Mouse (Mus musculus) lung, postnatal 36 days (tissue): ENCODE data around the gene Mpst.

Experiments used
- DNase-seq: peaks from one replicate; pipeline ENCODE4 v3.0.0; 2022; ENCODE audit warnings: mixed read lengths

The Mpst gene

GRCm38 (mm10) chr15:78437237-78438017 lies 31.2 kb downstream of the Mpst start:
- peak; percentile 39 for DNase-seq

DNA sequence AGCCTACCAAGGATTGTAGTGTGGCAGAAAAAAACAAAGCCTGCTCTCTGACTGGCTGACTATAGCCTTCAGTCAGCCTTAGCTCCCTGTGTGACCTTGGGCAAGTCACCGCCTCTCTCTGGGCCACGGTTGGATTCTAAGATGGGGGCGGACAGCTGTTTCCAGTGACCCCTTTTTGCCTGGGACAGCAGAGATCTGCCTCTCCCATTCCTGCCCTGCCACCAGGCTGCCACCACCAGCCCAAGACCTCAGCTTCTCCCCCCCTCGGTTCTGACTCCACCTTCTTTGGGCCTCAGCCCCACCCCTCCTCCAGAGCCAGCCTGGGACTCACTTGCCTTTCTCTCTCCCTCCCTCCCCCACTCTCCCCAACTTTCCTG lies 31.8 kb downstream of the Mpst start:
- DNase-seq = no peak

GRCm38 (mm10) chr15:78438505-78438904 lies 32.3 kb downstream of the Mpst start:
- DNase-seq = no peak

DNA sequence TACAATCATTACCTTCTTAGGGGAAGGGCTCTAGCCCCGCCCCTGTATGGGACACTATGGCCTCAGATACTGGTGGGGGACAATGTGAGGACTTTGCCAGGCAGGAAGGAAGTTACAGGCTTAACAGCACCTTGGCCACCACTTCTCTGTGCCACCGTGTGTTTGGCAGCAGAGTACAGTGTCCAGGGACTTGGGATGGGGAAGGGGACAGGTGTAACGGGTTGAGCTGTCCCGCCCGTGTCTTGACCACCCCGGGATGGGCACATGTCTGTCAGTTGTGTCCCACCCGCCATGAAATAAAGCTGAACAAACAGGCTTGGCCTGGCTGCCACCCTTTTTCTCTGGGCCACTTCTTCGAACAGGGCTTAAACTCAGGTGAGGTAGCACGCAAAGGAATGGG lies 32.8 kb downstream of the Mpst start:
- no peak for DNase-seq

DNA sequence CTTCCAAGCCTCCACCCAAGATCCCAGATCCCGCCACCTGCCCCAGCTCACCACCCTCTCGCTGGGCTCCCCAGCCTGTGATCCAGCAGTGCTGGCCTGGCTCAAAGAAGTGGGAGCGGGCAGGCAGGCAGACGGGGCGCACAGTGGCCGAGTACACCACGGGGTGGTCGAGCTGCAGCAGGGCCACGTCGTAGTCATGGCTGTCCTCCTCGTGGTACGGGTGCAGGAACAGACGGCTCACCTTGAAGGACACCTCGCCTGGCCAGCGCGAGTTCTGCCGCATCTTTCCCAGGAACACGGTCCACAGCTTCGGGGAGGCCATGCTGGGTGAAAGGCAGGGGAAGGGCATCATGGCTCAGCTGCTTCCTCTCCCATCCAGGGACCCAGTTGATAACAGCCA lies 36.0 kb downstream of the Mpst start:
- DNase-seq = no peak

DNA sequence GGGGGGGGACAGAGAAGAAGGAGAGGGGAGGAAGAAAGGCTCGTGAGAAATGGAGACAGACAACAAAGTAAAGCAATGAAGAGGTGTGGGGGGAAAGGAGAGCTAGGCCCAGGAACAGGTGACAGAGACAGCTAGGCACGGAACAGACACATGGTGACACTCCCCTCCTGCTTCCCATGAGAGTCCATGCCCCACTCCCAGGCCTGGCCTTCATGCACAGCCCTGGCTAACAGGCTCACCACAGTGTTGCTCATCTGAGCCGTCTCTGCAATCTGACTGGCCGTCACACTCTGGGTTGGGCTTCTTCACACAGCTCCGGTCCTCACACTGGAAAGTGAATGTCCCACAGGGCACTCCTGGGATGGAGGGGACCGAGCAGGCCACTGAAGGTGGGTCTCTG lies 37.6 kb downstream of the Mpst start:
- no peak for DNase-seq

DNA sequence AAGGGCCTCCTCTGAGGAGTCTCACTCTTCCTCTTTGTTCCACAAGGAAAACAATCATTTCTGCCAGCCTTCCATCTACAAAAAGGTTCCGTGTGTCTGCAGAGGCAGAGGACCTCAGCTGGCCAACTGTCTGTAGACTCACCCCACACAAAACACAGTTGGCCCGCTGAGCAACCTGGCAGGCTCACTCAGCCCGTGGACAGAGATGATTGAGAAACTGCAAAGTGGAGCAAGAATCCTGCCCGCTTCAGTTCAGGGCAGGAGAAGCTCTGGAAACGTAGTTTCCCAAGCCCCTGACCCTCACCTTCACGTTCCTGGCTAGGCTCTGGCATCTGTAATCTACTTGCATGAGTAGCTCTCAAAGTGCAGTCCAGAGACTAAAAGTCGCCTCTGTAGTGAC lies 40.9 kb downstream of the Mpst start:
- DNase-seq = no peak

DNA sequence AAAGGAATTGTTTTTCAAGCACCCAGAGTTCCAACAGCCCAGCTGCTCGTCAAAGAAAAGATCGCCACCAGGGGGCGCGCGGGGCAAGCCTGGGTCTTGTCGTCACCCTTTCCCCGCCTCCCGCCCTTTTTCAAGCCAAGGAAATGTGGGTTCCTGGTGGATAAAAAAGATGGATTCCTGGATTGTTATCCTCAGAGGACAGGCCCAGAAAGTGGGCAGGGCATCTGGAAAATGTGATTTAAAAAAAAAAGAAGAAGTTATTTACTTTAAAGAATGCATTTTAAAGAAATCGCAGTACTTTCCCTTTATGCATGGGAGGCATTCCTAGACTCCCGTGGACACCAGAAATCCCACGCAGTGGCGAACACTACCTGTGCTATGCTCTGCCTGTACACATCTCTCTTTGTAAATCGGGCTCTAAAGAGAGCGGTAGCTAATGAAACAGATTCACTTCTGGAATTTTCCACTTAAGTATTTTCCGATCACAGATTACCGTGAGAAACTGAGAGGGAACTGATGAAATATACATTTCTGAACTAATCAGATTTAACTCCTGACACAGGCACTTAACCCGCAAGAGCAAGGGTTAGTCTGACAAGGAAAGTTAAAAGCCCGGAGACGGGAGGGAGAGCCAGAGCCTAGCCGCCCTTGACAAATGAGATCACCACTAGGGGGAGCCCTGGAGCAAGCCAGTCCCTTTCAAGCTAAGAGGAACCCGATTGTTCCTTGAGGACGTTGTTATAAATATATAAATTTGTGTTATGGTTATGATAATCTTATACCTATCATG lies 41.7 kb downstream of the Mpst start:
- DNase-seq = peak; percentile 99

DNA sequence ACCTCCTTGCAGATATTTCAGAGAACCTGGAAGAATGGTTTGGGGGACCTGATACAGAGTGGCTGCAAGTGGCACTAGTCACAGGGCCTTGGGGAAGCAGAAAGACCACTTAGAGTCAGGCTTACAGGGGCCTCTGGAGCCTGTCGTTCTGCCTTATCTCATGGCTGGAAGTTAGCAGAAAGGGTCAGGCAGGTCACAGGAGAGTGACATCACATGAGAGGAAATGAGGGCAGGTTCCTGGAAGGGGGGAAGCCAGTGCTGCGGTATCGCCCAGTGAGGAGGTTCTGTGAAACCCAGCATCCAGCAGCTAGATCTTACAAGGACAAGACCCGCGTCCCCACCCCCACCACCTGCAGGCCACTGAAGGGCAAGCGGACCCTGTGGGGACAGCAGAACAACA lies 42.9 kb downstream of the Mpst start:
- DNase-seq = no peak

- peak; percentile 70 for DNase-seq
These were observed 43.6 kb downstream of the Mpst start for GRCm38 (mm10) chr15:78449694-78450418.

DNA sequence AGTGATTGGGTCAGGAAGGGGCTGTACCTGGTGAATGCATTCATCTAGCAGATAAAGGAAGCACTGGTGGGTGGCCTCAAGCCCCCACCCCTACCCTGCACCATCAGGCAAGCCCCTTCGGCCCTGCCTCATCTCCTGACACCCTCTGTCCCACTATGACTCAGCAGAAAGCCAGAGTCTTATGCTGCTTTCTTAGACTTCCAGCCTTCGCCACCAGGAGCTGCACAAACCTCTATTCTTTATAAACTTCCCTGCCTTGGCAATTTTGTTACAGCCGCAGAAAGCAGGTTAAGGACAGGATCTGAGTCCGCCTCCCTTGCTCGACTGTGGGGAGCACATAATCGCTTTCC lies 44.2 kb downstream of the Mpst start:
- DNase-seq = no peak

DNA sequence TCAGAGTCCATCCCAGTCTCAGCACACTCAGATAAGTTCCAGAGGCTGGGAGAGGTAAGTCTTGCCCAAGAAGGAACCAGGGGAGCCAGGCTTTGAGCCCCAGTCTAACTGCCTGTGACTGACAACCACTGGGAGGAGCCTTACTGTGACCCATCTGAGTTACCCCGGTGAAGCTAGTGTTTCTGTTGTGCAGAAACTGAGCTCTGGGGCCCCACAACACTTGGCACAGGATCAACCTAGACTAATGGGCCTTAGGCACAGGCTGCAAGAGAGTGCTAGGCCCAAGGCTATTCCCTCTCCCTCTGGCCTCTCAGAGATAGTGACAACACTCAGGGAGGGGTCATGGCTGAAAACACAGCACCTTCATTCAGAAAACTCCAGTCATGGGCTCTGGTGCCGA lies 45.0 kb downstream of the Mpst start:
- DNase-seq = no peak

DNA sequence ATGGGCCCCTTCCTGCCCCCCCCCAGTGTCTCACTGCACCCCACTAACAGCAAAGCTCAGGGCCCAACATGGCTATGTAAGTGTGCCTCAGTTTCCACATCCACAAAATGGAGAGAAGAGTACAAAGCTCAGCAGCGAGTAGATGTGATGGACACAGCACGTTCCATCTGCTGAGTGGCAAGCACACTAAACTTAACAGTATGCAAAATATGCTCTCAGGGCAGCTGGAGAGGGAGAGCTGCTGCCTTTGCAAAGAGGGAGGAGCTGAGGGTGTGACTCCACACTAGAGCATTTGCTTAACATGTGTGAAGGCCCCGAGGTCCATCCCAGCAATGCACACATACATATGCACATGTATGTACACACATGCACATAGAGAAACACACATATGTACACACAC lies 46.7 kb downstream of the Mpst start:
- no peak for DNase-seq

- no peak for DNase-seq
These were observed 49.0 kb downstream of the Mpst start for GRCm38 (mm10) chr15:78455168-78455567.

GRCm38 (mm10) chr15:78456051-78456450 lies 49.8 kb downstream of the Mpst start:
- no peak for DNase-seq

GRCm38 (mm10) chr15:78457193-78457592 lies 51.0 kb downstream of the Mpst start:
- DNase-seq = no peak

DNA sequence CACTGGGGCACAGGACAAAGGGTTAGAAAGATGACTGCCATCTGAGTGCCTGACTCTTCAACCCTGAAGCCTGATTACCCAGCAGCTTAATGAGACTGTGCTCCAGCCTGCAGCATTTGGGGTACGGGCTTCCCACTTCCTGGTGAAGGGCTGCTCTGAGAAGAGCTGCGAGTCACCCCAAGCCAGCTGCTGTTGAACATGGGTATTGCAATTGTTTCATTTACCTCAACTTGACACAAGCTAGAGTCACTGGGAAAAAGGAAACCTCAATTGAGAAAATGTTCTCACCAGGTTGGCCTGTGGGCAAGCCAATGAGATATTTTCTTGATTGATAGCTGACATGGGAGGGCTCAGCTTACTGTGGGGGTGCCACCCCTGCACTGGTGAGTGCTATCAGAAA lies 56.8 kb downstream of the Mpst start:
- DNase-seq = no peak
